Mouse (Mus musculus) layer of hippocampus, adult 11-12 months (tissue): Measurements from ENCODE around the gene 9230104L09Rik.

Source experiments
- DNase-seq: peaks from one replicate; pipeline ENCODE4 v3.0.0; 2022; ENCODE audit warnings: low spot score

Gene 9230104L09Rik

DNA sequence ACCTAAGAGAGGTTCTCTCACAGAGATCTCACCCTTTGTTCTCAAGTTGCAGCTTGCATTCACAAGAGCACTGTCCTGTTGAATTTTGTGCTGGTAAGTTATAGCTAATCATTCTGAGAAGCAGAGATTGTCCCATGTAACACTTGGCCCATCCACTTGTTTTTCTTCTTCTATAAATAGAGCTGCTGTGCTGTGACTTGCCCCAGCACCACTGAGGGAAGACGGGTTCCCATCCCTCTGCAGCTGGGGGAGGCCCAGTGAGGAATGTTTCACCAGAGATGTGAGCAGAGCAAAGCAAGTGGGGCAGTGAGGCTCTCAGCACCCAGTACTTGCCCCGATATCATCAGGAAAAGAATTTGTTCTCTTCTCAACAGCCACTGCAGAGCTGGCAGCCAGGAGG, at the start of gene 9230104L09Rik:
Gene 9230104L09Rik, minus strand, starts transcription at position 73 of the 400 bp plus-strand sequence.
- no peak for DNase-seq

DNA sequence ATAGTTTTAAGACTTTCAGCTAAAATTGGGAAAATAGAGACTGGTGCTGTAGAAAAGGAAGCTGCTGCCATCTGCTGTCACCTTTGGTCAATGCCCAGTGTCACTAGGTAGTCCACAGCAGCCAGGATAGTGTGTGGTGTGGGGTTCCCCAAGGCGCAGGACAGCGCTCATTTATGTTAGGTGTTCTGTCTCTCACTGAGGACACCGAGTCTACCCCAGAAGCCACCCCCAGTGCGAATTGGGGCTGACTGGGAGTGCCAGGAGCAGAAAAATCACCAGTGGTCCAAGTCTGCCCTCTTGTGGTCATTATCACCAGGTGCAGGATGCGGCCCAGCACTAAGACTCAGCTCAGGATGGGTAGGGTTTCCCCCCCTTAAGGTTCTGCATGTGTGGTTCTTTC, 37.4 kb upstream of the 9230104L09Rik start:
- peak; percentile 62 for DNase-seq

DNA sequence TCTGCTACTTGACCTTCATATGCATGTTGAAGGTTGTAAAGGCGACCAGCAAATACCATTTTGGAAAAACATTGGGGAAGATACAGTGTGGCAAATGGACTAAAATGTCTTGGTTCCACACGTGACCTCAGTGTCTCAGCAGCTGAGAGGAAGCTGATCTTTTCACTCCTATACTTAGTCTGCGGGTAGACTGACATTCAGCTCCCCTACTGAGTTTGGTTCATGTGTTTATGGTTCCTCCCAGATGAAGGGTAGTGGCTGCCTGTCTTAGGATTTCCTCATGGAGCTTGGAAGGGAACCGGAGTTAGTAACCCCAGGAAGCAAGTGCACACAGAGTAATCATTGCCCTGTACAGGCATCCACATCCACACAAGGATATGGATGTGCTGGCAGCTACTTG, 35.5 kb upstream of the 9230104L09Rik start:
- DNase-seq = peak; percentile 13

DNA sequence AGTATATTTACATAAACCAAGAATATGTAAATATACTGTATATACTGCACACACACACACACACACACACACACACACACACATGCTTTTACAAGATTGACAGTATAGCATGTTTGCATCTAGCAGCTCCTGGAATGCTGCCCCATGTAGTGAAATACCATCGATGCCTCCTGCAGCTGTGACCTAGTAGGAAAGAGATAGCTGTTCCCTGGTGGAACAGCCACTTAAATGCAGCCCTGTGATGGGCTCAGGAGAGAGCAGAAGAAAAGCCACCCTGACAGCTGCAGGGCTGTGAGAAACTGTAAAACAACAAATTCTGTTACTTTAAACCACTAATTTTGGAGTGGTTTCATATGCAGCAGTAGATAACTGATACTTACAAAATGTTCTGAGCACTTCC, 31.4 kb upstream of the 9230104L09Rik start:
- DNase-seq = no peak

DNA sequence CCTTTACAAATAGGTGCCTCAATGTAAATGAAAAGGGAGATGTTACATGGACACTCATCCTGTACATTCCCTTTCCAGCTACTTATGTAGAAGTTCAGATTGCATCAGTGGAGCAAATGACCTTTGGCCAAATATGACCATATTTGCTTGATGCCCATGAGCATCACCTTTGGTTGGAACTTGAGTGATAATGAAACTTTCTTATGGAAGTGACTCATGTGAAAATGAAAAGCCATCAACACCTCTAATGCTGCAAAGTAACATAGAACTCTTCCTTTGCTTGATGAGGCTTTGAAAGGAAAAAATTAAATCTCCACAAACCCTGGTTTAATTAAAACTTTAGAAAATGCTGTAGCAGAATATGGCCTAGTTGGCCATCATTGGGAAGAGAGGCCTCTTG, 28.3 kb upstream of the 9230104L09Rik start:
- DNase-seq = no peak

DNA sequence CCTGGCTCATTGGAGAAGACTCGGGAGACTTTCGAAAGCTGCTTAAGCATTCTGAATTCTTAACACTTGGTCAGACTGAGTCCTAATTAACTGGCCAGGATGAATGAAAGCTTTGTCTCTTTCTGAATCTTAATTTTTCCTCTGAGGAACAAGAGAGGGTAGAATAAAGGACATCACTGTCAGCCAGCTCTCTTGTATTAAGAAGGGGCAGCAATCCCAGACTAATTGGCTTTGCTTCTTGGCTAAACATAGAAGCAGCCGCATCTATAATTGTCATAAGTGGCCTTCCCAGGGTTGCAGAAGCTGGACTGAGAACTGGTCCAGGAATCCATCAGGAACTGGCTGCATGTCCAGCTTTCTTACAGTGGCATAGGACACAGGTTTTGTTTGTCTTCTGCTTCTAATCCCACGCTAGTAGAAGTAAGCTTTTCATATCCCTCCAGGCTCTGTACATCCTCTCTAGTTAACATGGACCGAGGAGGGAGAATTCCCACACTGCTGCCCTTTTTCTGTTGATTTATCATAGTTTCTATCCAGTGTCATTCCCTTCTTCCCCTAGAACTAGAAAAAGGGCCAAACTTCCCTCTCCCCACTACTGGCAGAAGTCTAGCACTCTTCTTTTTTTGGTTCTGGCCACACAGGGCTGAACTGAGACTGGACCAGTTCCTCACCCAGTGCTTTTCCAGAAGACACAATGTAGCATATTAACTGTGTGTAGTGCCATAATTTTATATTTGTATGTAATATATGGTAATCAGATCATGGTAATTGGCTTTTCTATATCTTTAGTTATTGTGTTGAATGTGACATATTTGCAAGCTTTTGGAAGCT, 25.4 kb upstream of the 9230104L09Rik start:
- DNase-seq = peak; percentile 48

DNA sequence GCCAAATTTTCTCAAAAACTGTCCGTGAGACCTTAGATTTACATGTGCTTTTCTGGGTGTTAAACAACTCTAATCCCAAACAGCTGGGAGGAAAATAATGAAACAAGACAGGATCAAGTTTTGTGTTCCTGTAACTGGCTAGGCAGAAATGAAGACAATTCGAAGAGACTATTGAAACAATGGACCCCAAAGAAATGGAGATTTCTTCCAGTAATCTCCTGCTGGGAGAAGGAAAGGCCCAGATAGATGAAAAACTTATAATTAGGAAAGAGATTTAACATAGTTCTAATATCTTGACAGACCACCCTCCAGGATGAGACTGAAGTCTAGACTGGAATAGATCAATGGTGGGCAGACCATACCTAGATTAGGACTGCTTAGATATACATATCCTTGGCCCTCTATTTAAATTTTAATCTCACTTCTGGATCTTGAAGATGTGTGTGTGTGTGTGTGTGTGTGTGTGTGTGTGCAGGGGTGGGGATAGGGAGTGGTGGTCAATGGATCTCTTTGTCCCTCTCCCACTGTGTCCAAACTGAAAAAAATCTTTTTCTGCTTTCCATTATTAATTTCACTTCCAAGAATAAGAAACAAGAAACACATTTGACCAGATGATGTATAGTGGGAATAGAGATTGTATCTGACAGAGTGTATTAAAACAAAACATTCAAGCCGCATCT, 24.6 kb upstream of the 9230104L09Rik start:
- DNase-seq = no peak

DNA sequence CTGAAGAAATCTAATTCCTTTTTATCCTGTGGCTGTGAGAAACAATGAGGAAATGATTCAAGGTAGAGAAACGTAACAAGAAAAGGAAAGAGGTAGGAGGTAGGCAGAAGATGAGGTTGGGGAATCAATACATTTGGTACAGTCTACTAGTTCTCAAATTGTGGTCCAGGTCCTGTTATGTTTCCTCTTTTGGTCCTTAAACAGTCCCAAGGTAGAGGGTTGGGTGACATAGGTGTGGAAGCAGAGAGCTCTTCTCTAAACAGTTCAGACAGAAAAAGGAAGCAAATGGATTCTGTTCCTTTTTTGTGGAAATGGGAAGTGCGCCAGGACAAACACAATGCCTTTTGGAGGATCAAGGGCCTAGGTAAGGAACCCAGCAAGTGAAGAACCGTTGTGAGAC, 24.0 kb upstream of the 9230104L09Rik start:
- DNase-seq = no peak

DNA sequence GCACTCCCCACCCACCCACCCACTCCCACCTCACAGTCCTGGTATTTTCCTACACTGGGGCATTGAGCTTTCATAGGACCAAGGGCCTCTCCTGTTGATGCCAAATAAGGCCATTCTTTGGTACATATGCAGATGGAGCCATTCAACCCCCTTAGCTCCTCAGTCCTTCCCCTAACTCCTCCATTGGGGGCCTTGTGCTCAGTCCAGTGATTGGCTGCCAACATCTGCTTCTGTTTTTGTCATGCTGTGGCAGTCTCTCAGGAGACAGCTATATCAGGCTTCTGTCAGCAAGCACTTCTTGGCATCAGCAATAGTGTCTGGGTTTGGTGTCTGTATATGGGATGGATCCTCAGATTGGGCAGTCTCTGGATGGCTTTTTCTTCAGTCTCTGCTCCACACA, 19.9 kb upstream of the 9230104L09Rik start:
- no peak for DNase-seq

DNA sequence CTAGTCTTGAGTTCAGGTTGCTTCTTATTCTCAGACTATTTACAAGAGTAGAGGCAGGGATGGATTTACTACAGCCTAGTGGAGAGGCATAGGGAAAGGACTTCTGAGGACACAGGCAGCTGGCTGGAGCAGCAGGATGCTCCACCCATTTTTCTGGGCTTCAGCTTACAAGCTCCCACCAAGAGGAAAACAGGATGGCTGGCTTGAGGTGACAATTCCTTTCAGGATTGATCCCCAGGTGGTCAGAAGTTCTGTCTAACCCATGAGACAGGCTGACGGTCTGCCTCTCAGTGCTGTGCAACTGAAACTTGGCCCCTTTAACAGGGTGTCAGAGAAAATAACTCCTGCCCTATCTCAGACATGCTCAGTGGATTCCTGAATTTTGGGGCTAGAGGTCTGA, 14.4 kb upstream of the 9230104L09Rik start:
- no peak for DNase-seq

DNA sequence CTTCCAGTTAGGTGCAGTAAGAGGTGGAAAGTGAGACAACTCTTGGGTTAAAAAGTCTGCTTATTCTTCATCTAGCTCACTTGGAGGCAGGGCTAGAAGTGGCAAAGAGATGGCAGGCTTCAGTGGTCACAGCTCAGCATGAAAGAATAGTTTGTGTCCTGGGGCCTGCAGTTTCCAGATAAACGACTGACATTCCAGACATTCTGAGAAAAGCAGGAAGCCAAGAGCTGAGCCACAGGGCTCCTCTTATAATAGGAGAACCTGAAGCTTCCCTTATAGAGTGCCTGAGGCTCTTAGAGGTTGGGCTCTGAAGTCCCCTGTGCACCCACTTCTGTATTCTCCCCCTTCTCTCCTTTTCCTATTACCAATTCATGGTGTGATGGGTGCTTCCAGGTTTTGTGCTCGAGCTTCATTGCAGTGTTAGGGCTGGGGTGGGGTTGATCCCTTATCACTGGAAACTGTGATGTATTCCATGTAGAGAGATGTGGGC, 13.8 kb upstream of the 9230104L09Rik start:
- no peak for DNase-seq

DNA sequence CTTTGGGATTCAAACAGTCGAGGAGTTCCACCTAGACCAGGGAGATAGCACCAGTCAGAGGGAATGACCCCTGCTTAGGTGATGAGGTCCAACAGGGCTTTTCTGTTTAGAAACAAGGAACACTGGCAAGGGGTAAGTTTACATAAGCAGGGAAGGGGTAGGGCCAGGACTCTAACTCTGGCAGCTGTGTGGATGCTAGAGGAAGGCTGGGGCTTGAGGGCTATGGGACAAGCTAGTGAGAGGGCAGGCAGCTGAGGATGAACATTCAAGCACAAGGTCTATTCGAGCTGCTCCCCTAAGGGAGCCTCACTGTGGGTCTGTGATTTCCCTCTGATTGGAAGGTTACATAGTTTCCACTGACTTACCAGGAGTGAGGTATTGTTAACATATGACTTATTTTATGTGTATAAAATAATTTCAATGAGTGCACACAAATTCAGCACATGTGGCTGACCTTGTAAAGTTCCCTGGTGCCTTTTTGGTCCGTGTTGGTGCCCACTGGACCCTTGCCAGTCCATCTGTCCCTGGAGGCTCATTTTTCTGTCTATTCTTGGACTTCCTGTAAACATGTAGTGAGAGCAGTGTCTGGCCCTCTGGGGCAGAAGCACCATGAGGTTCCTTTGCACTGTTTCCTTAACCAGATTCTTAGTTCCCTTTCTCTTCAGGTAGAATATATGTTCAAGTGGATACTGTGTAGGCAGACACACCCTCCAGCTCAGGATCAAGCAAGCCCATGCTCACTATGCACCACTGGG, 12.4 kb upstream of the 9230104L09Rik start:
- peak; percentile 63 for DNase-seq

DNA sequence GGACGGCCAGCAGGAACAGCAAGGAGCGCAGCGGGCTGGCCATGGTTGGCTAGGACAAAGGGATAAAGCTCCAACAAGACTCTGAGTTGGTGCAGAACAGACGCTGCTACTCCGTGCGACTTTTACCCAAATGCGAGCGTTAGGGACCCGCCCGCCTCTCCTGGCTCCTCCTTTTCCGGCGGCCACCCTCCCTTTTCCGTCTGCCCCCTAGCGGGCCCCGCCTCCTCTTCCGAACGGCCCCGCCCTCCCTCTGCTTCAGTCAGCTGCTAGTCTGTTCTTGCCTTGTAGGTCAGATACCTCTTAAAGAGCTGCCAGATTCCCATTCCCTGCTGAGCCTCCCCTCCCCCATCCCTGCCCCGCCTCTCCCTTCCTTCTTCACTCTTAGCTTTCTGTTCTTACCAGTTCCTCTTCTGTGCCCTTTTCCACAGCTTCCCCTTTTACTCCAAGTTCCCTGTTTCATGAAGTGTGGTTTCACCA, 10.5 kb upstream of the 9230104L09Rik start, which contains the start of gene Cst3:
Gene Cst3, minus strand, starts transcription at position 358 of the 477 bp plus-strand sequence.
- peak; percentile 92 for DNase-seq

DNA sequence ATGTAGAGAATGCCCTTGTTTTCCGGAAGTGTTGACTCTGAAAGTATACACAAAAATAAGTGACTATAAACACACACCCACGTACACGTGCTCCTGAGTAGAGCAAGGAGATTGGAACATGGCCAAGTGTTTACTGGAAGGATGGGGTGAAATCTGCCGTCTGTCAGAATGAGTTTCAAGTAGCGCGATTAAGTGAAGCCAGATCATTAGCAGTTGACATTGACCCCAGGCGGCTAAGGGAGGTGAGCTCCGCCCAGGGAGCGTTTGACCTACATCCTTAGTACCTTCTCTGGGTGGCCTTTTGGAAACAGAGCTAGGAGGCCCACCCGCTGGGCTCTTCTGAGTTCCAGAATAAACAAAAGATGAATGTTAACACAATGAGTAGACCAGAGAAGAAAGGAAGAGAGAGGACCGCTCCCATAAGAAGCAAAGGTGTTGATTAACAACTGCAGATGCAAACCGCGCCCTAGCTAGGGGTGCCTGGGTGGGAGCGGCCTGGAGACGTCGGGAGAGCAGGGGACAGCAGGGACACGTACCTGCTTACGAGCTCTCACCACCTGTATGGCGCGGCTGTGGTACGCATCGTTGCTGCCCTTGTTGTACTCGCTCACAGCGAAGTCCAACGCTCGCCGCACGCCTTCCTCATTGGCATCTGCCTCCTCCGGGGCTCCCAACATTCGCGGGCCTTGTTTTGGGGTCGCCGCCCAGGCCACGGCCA, 9.9 kb upstream of the 9230104L09Rik start:
- peak; percentile 39 for DNase-seq

DNA sequence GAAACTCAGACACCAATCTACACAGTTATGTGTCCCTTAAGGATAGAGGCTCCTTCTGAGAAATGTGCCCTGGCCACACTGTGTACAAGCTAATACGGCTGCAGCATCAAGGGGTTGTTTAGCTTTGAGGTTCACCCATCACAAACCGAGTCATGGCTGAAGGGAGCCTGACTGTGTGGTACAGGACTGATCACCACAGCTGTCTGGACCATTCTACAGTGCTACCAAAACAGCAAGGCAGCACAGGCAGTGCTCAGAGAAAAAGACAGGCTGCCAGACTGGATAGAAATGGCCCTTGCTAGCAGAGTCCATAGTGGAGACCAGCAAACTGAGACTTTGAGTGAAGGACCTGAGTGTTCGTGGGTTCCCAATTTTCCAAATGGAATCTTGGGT, 9.4 kb upstream of the 9230104L09Rik start:
- peak; percentile 9 for DNase-seq

DNA sequence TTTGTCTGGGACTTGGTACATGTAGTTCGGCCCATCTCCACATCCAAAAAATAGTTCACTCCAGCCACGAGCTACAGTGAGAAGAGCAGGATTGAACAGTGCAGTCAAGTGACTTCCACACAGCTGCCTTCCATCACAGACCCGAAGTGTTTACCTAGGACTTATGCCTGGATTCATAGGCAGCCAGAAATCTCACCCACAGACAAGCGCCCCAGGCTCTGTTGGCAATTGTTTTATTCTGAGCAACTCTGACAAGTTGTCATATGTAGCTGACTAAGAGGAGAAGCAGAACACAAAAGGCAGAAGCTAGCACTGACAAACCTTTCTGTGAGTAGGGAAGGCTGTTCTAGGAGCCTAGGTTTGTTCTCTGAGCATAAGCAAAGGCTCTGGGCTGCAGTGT, 8.0 kb upstream of the 9230104L09Rik start:
- peak; percentile 27 for DNase-seq

DNA sequence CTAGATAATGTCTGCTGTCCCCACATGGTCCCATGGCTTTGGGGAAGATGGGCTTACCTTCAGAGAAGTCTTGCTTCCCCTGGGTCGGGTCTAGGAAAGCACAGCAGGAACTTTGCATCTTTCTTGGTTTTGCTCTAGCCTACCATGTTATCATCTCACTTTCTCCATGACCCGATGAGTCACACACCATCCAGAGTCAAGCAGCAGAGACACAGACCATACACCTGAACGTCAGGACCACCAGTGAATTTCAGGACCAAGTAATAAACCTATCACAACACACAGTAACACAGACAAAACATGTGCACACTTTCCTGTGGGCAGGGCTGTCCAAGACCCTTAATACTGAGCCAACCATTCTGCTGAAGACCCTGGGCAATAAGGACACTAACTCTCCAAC, 5.7 kb upstream of the 9230104L09Rik start:
- no peak for DNase-seq

DNA sequence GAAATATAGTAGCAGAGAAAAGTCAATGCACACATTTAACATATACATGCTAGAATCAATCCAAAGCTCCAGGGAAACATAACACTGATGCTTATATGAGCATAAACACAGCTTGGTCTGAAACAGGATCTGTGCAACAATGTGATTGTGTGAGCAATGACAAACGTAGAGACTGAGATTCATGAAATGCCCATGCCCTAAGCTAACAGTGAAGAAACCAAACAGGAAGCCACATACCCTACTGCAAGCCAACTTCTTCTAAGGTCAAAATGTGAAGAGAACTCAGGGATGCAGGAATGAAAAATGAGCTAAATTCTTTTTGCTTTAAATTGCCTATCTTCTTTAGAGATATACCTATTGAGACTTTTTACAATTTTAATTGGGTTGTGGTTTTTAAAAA, 4.1 kb upstream of the 9230104L09Rik start:
- DNase-seq = no peak

DNA sequence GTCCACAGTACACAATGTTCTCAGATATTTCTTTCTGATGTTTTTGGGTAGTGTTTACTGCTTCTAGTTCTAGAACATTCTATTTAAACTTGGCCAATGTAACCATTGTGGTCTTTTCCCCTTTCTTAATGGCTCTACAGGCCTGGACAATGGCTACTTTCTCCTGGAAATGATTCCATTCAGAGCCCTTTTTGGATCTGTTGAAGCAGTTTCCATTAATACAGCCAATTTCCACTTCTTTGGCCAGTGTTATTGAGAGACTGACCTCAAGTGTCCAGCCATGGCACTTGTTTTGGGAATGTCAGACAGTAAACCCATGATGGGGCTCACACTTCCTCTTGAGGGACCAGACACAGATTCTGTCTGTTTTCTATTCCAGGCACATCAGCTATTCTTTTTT, 3.1 kb downstream of the 9230104L09Rik start:
- peak; percentile 25 for DNase-seq

DNA sequence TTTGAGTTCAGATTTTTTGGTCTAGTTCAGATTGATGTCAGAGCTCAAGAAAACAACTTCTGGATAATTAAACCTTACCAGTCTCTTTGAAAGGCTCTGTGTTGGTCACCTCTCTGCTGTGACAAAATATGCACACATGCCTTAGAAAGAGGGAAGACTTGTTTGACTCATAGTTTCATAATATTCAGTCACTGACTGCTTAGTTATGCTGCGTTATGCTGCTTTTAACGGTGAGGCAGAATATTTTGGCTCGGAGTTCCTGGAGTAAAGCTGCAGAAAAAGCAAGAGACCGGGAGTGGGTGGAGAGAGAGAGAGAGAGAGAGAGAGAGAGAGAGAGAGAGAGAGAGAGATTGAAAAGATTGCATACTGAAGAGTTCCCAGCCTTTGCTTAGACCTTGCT, 3.8 kb downstream of the 9230104L09Rik start:
- DNase-seq = no peak

DNA sequence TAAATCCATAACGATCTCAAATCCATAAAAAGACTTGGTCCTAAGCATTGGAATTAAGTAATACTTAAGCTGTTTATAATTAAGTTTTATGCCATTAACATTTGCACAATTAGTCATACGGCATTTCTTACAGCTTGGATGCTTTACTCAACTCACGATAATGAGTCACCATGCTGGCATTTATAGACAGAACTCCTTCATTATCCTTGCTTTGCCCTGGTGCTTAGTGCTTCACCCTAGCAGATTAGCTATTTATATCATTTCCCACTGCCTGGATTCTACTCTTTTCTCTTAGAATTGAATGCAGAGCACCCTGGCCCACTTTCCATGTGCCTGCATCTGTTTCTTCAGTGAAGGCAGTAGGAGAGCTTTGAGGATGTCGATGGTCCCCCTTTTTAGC, 7.3 kb downstream of the 9230104L09Rik start:
- DNase-seq = no peak
